Mouse (Mus musculus) lung, adult 2 months (tissue): ENCODE measurements at regions not wholly inside any gene's neighbourhood (a gene's known extent, or its start where the extent isn't known, plus 50 kb on each side); places are given as distances from the start of the nearest gene placed in this dataset.

Experiments
- DNase-seq: peaks from one replicate; pipeline ENCODE4 v3.0.0; 2022
- H3K4me1 ChIP-seq: fragments of 200-500 bp; 2 replicates; pipeline ENCODE4 v1.6.1; 2011; ENCODE audit warnings: low read length; ENCODE audit not compliant: control insufficient read depth, insufficient read depth
- H3K4me3 ChIP-seq: fragments of 200-500 bp; replicated peaks from 2 replicates; pipeline ENCODE3; 2011; ENCODE audit warnings: low read depth, mild to moderate bottlenecking, control low read depth, low read length; ENCODE audit errors: extremely low read depth
- CTCF ChIP-seq: fragments of 200-500 bp; IDR thresholded peaks from 2 replicates; pipeline ENCODE4 v1.5.1; 2011; ENCODE audit warnings: mild to moderate bottlenecking, low read length, control low read depth; ENCODE audit not compliant: insufficient read depth
- POLR2A ChIP-seq: fragments of 200-500 bp; IDR thresholded peaks from 2 replicates; pipeline ENCODE4 v1.6.1; 2011; ENCODE audit warnings: low read depth, mild to moderate bottlenecking, control low read depth, low read length, borderline replicate concordance; ENCODE audit errors: extremely low read depth
- WGBS: fragments of 180-500 bp; shearing (Covaris S2); methylation state at CpG from one replicate; pipeline ENCODE4 v1.1.7; 2018; 5-methylcytosine and 5-hydroxymethylcytosine counted together

GRCm38 (mm10) chr5:97625200-97625599 is 168.4 kb upstream of the Gk2 start:
- Histone ChIP-seq H3K4me3 (no peak overlapping the region), H3K4me1 (no peaks in the 10 kb centered on the region)
- TF ChIP-seq POLR2A (no peak), CTCF (no peak)
- no peak for DNase-seq
- whole genome bisulfite sequencing, result 94% methylated on average over 3 of the region's 3 CpGs

GRCm38 (mm10) chr5:97619890-97620289 is 163.1 kb upstream of the Gk2 start:
- H3K4me1 ChIP-seq, result no peaks in the 10 kb centered on the region
- TF ChIP-seq CTCF (no peak), POLR2A (no peak)
- H3K4me3 ChIP-seq, result no peak overlapping the region
- 70% methylated on average over 2 of the region's 2 CpGs for WGBS
- DNase-seq, result no peak

GRCm38 (mm10) chr5:97618411-97618810 is 161.6 kb upstream of the Gk2 start:
- DNase-seq, result no peak
- no peak overlapping the region for H3K4me3 ChIP-seq
- WGBS, result 66% methylated on average over 4 of the region's 4 CpGs
- TF ChIP-seq POLR2A, result no peak
- no peak for TF ChIP-seq CTCF
- no peaks in the 10 kb centered on the region for H3K4me1 ChIP-seq

GRCm38 (mm10) chr5:97602176-97602575 is 145.4 kb upstream of the Gk2 start:
- 34% methylated on average over 6 of the region's 6 CpGs for WGBS
- peak; percentile 15 for DNase-seq
- no peak for TF ChIP-seq POLR2A
- no peak for TF ChIP-seq CTCF
- Histone ChIP-seq H3K4me3 (no peak overlapping the region), H3K4me1 (0 out of 2 replicates have a peak, but pooled peaks cover 3% of the 10 kb centered on the region)

- TF ChIP-seq POLR2A, result no peak
- WGBS, result 29% methylated on average over 2 of the region's 2 CpGs
- Histone ChIP-seq H3K4me1 (0 out of 2 replicates have a peak, but pooled peaks cover 3% of the 10 kb centered on the region), H3K4me3 (no peak overlapping the region)
- no peak for DNase-seq
These were observed 144.6 kb upstream of the Gk2 start for GRCm38 (mm10) chr5:97601384-97601783.

GRCm38 (mm10) chr5:97598741-97599140 is 141.9 kb upstream of the Gk2 start:
- 70% methylated on average over 9 of the region's 9 CpGs for WGBS
- H3K4me1 ChIP-seq, result 0 out of 2 replicates have a peak, but pooled peaks cover 3% of the 10 kb centered on the region
- no peak for DNase-seq

GRCm38 (mm10) chr5:97595916-97596315 is 139.1 kb upstream of the Gk2 start:
- no peak for TF ChIP-seq CTCF
- TF ChIP-seq POLR2A, result no peak
- 65% methylated on average over 2 of the region's 2 CpGs for whole genome bisulfite sequencing
- no peak for DNase-seq
- no peaks in the 10 kb centered on the region for H3K4me1 ChIP-seq
- no peak overlapping the region for H3K4me3 ChIP-seq

More at GRCm38 (mm10) chr5:97598741-97599140, 141.9 kb upstream of the Gk2 start:
- TF ChIP-seq CTCF, result no peak
- TF ChIP-seq POLR2A, result no peak
- no peak overlapping the region for H3K4me3 ChIP-seq

GRCm38 (mm10) chr5:97594081-97594480 is 137.3 kb upstream of the Gk2 start:
- Histone ChIP-seq H3K4me1 (no peaks in the 10 kb centered on the region), H3K4me3 (no peak overlapping the region)
- no peak for DNase-seq
- WGBS, result 72% methylated on average over 7 of the region's 7 CpGs
- TF ChIP-seq CTCF (no peak), POLR2A (no peak)

GRCm38 (mm10) chr5:97582509-97582908 is 125.7 kb upstream of the Gk2 start:
- TF ChIP-seq POLR2A (no peak), CTCF (no peak)
- 77% methylated on average over 2 of the region's 2 CpGs for WGBS
- DNase-seq, result no peak
- Histone ChIP-seq H3K4me1 (no peaks in the 10 kb centered on the region), H3K4me3 (no peak overlapping the region)

GRCm38 (mm10) chr5:97565486-97565885 is 108.7 kb upstream of the Gk2 start:
- Histone ChIP-seq H3K4me1 (no peaks in the 10 kb centered on the region), H3K4me3 (no peak overlapping the region)
- DNase-seq, result no peak
- no peak for TF ChIP-seq CTCF
- TF ChIP-seq POLR2A, result no peak
- WGBS, result 69% methylated on average over 5 of the region's 5 CpGs
